Mouse (Mus musculus) spleen, postnatal 4 days (tissue): ENCODE results near the gene Arhgef2.
"Not testable (repeated sequence)": the region's sequence is repeated elsewhere in the genome, so short reads cannot be mapped to it uniquely, and the experiment has no call there.

Experiments
- DNase-seq, 2 experiments: peaks; one replicate each; pipeline ENCODE4 v3.0.0; 2022; ENCODE audit warnings: low spot score in 2 of 2

Gene Arhgef2

GRCm38 (mm10) chr3:88605666-88606065, at the start of gene Arhgef2:
Gene Arhgef2, plus strand, starts transcription at chr3:88605966.
- not testable (repeated sequence) for DNase-seq

GRCm38 (mm10) chr3:88556616-88557015, 49.1 kb upstream of the Arhgef2 start:
- DNase-seq, result peak in 1 of 2 experiments; percentile 57

GRCm38 (mm10) chr3:88559596-88559995, 46.2 kb upstream of the Arhgef2 start:
- DNase-seq, result peak in 1 of 2 experiments; percentile 58

GRCm38 (mm10) chr3:88561989-88562388, 43.8 kb upstream of the Arhgef2 start:
- DNase-seq, result peak in 1 of 2 experiments; percentile 61

GRCm38 (mm10) chr3:88563442-88563841, 42.3 kb upstream of the Arhgef2 start:
- no peak for DNase-seq

- DNase-seq, result no peak
These were observed 41.8 kb upstream of the Arhgef2 start for GRCm38 (mm10) chr3:88563966-88564365.

GRCm38 (mm10) chr3:88566116-88566515, 39.6 kb upstream of the Arhgef2 start:
- DNase-seq, result no peak

- DNase-seq, result no peak
These were observed 39.2 kb upstream of the Arhgef2 start for GRCm38 (mm10) chr3:88566536-88567061.

GRCm38 (mm10) chr3:88567892-88568291, 37.9 kb upstream of the Arhgef2 start:
- no peak for DNase-seq

GRCm38 (mm10) chr3:88568615-88569014, 37.2 kb upstream of the Arhgef2 start:
- no peak for DNase-seq

GRCm38 (mm10) chr3:88569093-88569492, 36.7 kb upstream of the Arhgef2 start:
- DNase-seq, result no peak

GRCm38 (mm10) chr3:88569694-88570093, 36.1 kb upstream of the Arhgef2 start:
- no peak for DNase-seq

- DNase-seq, result no peak
These were observed 35.4 kb upstream of the Arhgef2 start for GRCm38 (mm10) chr3:88570341-88570740.

GRCm38 (mm10) chr3:88571856-88572255, 33.9 kb upstream of the Arhgef2 start:
- no peak for DNase-seq

- no peak for DNase-seq
These were observed 32.9 kb upstream of the Arhgef2 start for GRCm38 (mm10) chr3:88572835-88573234.

- no peak for DNase-seq
These were observed 32.0 kb upstream of the Arhgef2 start for GRCm38 (mm10) chr3:88573810-88574209.

GRCm38 (mm10) chr3:88575540-88575939, 30.2 kb upstream of the Arhgef2 start, which contains the start of gene Ssr2:
Gene Ssr2, plus strand, starts transcription at chr3:88575876.
- no peak for DNase-seq

GRCm38 (mm10) chr3:88577846-88578245, 27.9 kb upstream of the Arhgef2 start:
- not testable (repeated sequence) for DNase-seq

- no peak for DNase-seq
These were observed 27.0 kb upstream of the Arhgef2 start for GRCm38 (mm10) chr3:88578498-88579424.

GRCm38 (mm10) chr3:88579454-88580117, 26.2 kb upstream of the Arhgef2 start:
- DNase-seq, result peak; percentile 70 to 86

- no peak for DNase-seq
These were observed 20.0 kb upstream of the Arhgef2 start for GRCm38 (mm10) chr3:88585769-88586168.

- DNase-seq, result no peak
These were observed 19.1 kb upstream of the Arhgef2 start for GRCm38 (mm10) chr3:88586640-88587039.
